Mouse (Mus musculus) lung, adult 2 months (tissue): Measurements from ENCODE around the gene Sct.

Source experiments
- CTCF ChIP-seq: fragments of 200-500 bp; IDR thresholded peaks from 2 replicates; pipeline ENCODE4 v1.5.1; 2011; ENCODE audit warnings: mild to moderate bottlenecking, low read length, control low read depth; ENCODE audit not compliant: insufficient read depth
- POLR2A ChIP-seq: fragments of 200-500 bp; IDR thresholded peaks from 2 replicates; pipeline ENCODE4 v1.6.1; 2011; ENCODE audit warnings: low read depth, mild to moderate bottlenecking, control low read depth, low read length, borderline replicate concordance; ENCODE audit errors: extremely low read depth

- TF ChIP-seq CTCF, result no peak
- TF ChIP-seq POLR2A, result no peak
Observed at GRCm38 (mm10) chr7:141263640-141264039, 15.3 kb downstream of the Sct start.
